Mouse (Mus musculus): Measurements from ENCODE around the gene Gorasp1.

GRCm38 (mm10) chr9:119899446-119899845, 37.9 kb downstream of the Gorasp1 start:
- no peak for TF ChIP-seq POLR2A (IDR thresholded peaks at IDR 0.05; ENCODE audit: insufficient read length, low read depth)
- TF ChIP-seq REST (IDR thresholded peaks at IDR 0.05; ENCODE audit: insufficient read depth, insufficient read length) = no peak
